Mouse (Mus musculus): ENCODE measurements around the gene Gba. TPM values are rescaled to one million over a fixed set of nuclear protein-coding genes. Genes with fewer than 3 reads are reported as not detected.

Gba gene
- polyA plus RNA-seq, 1 experiment from 2014 or later = 51.3 TPM

DNA sequence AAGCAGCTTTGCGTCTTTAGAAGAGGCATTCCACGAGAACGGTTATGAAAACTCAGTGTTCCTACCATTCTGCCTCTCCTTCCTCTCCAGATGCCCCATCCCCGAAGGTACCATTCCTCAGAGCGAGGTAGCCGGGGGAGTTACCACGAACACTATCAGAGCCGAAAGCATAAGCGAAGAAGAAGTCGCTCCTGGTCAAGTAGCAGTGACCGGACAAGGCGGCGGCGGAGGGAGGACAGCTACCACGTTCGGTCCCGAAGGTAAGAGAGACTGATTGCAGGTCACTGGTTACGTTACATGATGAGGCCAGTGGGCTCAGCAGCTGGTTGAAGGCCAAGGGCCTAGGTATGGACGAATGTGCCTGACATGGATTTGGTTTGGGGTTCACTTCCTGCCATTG is 35.8 kb upstream of the Gba start:
- peaks cover 50% of the 10 kb centered on the region for H3K36me3 ChIP-seq
- no peaks in the 10 kb centered on the region for H3K27me3 ChIP-seq
- H3K27ac ChIP-seq = no peak overlapping the region
- no peak overlapping the region for H3K4me2 ChIP-seq (replicated peaks)
- 94% methylated on average over 19 of the region's 19 CpGs for WGBS
- no peak overlapping the region for H3K4me3 ChIP-seq
- ATAC-seq (ENCODE audit: low FRiP score) = no peak
- H3K9me3 ChIP-seq (replicated peaks) = no peaks in the 10 kb centered on the region
- H3K9ac ChIP-seq = no peak overlapping the region; the same call in 1 of the 2 replicates
- peaks cover 25% of the 10 kb centered on the region for H3K4me1 ChIP-seq

DNA sequence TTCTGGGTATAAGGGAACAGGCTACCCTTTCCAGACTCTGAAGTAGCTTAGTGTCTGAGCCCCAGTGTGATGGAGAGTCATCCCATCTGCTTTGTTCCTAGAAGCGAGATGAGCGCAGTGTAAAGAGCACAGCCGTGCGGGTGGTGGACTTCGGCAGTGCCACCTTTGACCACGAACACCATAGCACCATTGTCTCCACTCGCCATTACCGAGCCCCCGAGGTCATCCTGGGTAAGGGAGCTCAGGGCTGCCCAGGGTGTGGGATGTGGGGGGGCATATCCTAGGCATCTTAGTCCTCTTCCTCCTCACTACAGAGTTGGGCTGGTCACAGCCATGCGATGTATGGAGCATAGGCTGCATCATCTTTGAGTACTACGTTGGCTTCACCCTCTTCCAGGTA is 27.9 kb upstream of the Gba start:
- no peak overlapping the region for H3K27ac ChIP-seq
- no peak for ATAC-seq (ENCODE audit: low FRiP score)
- H3K9me3 ChIP-seq (replicated peaks) = no peaks in the 10 kb centered on the region
- no peak overlapping the region for H3K4me3 ChIP-seq
- no peak overlapping the region for H3K9ac ChIP-seq
- WGBS = 90% methylated on average over 11 of the region's 11 CpGs
- H3K36me3 ChIP-seq = peaks cover 78% of the 10 kb centered on the region
- peaks cover 14% of the 10 kb centered on the region for H3K4me1 ChIP-seq
- H3K27me3 ChIP-seq = no peaks in the 10 kb centered on the region
- no peak overlapping the region for H3K4me2 ChIP-seq (replicated peaks)

DNA sequence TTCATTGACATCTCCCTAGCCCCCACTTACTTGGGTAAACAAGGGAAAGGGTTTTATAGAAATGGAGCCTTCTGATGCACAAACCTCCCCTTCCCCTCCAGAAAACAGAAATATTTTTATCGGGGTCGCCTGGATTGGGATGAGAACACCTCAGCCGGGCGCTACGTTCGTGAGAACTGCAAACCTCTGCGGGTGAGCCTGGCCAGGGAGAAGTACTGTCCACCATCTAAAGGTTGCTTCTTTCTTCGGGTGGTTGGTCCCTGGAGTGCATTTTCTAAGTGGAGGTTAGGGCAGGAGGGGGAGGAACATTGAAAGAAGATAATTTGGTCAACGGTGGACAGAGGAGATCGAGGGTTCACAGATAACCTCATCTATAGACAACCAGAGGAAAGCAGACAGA is 27.2 kb upstream of the Gba start:
- Histone ChIP-seq H3K4me1 (peaks cover 14% of the 10 kb centered on the region), H3K27ac (no peak overlapping the region), H3K4me2 (replicated peaks) (no peak overlapping the region), H3K4me3 (no peak overlapping the region), H3K36me3 (peaks cover 78% of the 10 kb centered on the region), H3K9me3 (replicated peaks) (no peaks in the 10 kb centered on the region), H3K27me3 (no peaks in the 10 kb centered on the region), H3K9ac (no peak overlapping the region)
- 91% methylated on average over 10 of the region's 10 CpGs for WGBS
- ATAC-seq (ENCODE audit: low FRiP score) = no peak

DNA sequence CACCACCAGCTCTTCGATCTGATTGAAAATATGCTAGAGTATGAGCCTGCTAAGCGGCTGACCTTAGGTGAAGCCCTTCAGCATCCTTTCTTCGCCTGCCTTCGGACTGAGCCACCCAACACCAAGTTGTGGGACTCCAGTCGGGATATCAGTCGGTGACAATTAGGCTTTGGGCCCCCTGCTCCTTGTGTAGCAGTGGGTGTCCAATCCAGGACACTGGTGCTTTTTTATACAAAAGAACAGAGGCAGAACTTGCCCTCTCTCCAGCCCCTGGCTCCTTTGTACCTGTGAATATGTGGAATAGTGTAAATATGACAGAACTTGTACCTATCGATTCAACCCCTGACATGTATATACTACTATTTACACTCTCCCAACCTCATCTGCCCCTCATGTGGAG is 26.3 kb upstream of the Gba start:
- no peak for ATAC-seq (ENCODE audit: low FRiP score)
- H3K9me3 ChIP-seq (replicated peaks) = no peaks in the 10 kb centered on the region
- H3K4me2 ChIP-seq (replicated peaks) = no peak overlapping the region
- no peak overlapping the region for H3K27ac ChIP-seq
- peaks cover 79% of the 10 kb centered on the region for H3K36me3 ChIP-seq
- no peak overlapping the region for H3K4me3 ChIP-seq
- no peaks in the 10 kb centered on the region for H3K27me3 ChIP-seq
- H3K9ac ChIP-seq = no peak overlapping the region
- WGBS = 86% methylated on average over 7 of the region's 7 CpGs
- H3K4me1 ChIP-seq = peaks cover 14% of the 10 kb centered on the region

DNA sequence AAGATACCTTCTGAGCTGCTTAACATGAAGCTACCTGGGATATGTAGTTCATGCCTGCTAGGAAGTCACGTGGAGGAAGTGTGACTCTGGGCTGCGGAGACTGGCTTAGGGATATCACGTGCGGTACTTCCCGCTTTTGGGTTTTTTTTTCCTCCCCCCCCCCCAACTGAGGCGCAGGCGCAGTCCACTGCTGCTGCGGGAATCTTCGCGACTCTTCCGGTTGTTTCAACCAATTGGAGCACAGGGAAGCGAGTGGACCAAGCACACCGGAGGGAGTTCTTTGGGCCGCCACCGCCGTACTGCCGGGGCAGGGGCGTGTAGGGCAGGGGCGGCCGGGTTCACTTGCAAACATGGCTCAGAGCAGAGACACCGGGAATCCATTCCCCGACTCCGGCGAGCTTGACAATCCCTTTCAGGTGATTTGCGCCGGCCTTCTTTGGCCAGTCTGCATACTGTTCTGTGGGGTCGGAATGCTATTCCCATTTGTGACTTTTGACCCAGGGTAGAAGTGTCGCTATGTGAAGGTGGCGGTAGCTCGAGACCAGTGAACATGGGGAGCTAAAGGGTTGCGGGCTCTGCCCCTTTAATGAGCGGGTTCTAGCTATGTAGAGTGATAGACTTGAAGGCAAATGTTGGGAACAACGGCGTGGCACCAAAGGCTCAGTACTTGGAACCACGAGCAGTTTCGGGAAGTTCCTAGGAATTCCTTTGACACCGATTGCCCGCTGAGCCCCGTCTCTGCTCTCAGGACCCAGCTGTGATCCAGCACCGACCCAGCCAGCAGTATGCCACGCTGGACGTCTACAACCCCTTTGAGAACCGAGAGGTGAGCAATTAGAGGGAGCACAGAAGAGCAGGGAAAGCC is 25.3 kb upstream of the Gba start, which contains the start of gene Scamp3:
Gene Scamp3 (plus strand): TSS at position 232 of the 865 bp plus-strand sequence.
- ATAC-seq (ENCODE audit: low FRiP score) = peak; percentile 96
- peak within 1 kb of the TSS; percentile 82 for H3K4me2 ChIP-seq (replicated peaks)
- H3K36me3 ChIP-seq = peaks cover 79% of the 10 kb centered on the region
- H3K4me1 ChIP-seq = peaks cover 14% of the 10 kb centered on the region
- H3K9me3 ChIP-seq (replicated peaks) = no peaks in the 10 kb centered on the region
- H3K27ac ChIP-seq = peak within 1 kb of the TSS; percentile 82
- no peaks in the 10 kb centered on the region for H3K27me3 ChIP-seq
- peak within 1 kb of the TSS; percentile 73 for H3K9ac ChIP-seq
- WGBS = under 1% methylated on average over 43 of the region's 43 CpGs
- H3K4me3 ChIP-seq = peak within 1 kb of the TSS; percentile 67

DNA sequence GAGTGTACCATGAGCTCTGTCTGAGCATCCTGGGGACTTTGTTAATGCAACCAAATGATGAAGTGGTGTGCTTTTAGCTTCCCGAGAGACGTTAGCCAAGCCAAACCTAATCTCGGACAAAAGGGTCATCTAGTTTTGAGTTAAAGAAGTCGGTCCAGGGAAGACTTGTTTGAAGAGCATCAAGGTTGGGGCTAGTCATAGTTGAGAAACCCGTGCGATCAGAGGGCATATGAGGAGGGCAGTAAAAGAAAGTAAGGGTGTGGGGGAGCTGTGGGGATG is 24.7 kb upstream of the Gba start:
- Histone ChIP-seq H3K4me1 (peaks cover 14% of the 10 kb centered on the region), H3K9me3 (replicated peaks) (no peaks in the 10 kb centered on the region), H3K36me3 (peaks cover 75% of the 10 kb centered on the region), H3K4me3 (peak overlapping the region; percentile 67), H3K27ac (peak overlapping the region; percentile 82), H3K27me3 (no peaks in the 10 kb centered on the region), H3K9ac (peak overlapping the region; percentile 73), H3K4me2 (replicated peaks) (peak overlapping the region; percentile 82)
- ATAC-seq (ENCODE audit: low FRiP score) = no peak
- 10% methylated on average over 6 of the region's 6 CpGs for WGBS

DNA sequence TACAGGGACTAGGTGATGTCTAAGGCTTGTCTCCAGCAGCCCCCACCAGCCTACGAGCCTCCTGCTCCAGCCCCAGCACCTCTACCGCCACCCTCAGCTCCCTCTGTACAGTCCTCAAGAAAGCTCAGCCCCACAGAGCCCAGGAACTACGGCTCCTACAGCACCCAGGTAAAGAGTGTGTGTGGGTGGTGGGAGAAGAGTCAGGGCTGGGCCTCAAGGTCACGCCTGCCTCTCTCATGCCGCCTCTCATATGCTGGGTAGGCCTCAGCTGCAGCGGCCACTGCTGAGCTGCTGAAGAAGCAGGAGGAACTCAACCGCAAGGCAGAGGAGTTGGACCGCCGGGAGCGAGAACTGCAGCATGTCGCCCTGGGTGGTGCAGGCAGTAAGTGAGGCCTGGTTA is 23.7 kb upstream of the Gba start:
- Histone ChIP-seq H3K27ac (no peak overlapping the region), H3K9ac (0 out of 2 replicates have a peak overlapping the region, but pooled peaks have one; percentile 28), H3K4me2 (replicated peaks) (peak overlapping the region; percentile 82; the same call in 1 of the 2 replicates), H3K27me3 (no peaks in the 10 kb centered on the region), H3K4me1 (peaks cover 22% of the 10 kb centered on the region), H3K4me3 (0 out of 2 replicates have a peak overlapping the region, but pooled peaks have one; percentile 67), H3K36me3 (peaks cover 64% of the 10 kb centered on the region), H3K9me3 (replicated peaks) (no peaks in the 10 kb centered on the region)
- WGBS = 93% methylated on average over 11 of the region's 11 CpGs
- ATAC-seq (ENCODE audit: low FRiP score) = no peak

DNA sequence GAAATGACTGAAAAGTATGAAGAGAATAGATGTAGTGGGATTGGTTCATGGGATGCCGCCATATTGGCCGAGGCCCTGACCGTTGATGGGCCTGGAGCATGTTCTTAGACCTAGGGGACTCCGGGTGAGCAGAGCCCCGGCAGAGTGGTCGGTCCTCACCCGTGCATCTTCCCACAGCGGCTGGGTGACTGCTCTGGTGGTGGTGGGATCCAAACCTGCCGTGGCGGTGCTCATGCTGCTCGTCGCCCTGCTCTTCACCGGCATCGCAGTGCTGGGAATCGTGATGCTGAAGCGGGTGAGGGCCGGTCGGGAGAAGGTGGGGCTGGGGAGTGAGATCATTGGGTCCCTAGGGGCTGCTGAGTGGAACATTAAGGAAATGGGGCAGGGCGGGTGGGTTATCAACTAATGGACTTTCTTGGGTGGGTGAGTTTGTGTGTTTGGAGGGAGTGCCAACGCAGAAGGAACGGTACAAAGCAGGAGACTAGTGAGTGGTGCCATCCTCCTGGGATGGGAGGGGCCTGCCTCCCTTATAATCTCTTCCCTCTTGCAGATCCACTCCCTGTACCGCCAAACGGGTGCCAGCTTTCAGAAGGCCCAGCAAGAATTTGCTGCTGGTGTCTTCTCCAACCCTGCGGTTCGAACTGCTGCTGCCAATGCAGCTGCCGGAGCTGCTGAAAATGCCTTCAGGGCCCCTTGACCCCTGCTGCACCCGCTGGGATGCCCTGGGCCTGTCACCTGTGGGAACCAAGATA is 20.8 kb upstream of the Gba start:
- Histone ChIP-seq H3K27me3 (peaks cover under 1% of the 10 kb centered on the region; the same call in 1 of the 2 replicates), H3K36me3 (peaks cover 39% of the 10 kb centered on the region), H3K4me3 (no peak overlapping the region), H3K9ac (0 out of 2 replicates have a peak overlapping the region, but pooled peaks have one; percentile 23), H3K4me2 (replicated peaks) (no peak overlapping the region), H3K4me1 (peaks cover 42% of the 10 kb centered on the region), H3K9me3 (replicated peaks) (no peaks in the 10 kb centered on the region), H3K27ac (0 out of 2 replicates have a peak overlapping the region, but pooled peaks have one; percentile 23)
- 94% methylated on average over 26 of the region's 27 CpGs for WGBS
- ATAC-seq (ENCODE audit: low FRiP score) = no peak

DNA sequence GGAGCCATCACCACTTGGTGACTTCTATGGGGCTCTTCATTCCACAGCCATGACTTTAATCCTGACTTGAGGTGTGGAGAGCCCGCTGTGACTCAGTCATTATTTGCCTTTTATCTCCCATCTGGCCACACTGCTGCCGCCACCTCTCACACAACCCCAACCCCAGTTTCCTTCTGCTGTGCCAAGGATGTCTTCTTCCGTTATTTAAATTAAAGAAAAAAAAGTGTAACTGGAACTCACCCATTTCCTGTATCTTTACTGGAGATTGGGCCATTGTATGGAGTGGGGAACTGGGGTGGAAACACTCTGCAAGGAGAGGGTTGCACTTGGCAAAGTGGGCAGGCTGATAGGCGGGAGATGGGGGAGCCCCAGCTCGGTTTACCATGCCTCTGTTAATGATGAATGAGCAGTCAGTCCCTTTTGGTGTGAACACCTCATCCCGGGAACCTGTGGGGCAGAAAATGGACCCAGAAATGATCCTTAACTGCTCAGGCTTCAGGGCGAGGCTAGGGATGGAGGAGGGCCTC is 20.1 kb upstream of the Gba start:
- whole genome bisulfite sequencing = 50% methylated on average over 7 of the region's 7 CpGs
- peaks cover 45% of the 10 kb centered on the region for H3K4me1 ChIP-seq

DNA sequence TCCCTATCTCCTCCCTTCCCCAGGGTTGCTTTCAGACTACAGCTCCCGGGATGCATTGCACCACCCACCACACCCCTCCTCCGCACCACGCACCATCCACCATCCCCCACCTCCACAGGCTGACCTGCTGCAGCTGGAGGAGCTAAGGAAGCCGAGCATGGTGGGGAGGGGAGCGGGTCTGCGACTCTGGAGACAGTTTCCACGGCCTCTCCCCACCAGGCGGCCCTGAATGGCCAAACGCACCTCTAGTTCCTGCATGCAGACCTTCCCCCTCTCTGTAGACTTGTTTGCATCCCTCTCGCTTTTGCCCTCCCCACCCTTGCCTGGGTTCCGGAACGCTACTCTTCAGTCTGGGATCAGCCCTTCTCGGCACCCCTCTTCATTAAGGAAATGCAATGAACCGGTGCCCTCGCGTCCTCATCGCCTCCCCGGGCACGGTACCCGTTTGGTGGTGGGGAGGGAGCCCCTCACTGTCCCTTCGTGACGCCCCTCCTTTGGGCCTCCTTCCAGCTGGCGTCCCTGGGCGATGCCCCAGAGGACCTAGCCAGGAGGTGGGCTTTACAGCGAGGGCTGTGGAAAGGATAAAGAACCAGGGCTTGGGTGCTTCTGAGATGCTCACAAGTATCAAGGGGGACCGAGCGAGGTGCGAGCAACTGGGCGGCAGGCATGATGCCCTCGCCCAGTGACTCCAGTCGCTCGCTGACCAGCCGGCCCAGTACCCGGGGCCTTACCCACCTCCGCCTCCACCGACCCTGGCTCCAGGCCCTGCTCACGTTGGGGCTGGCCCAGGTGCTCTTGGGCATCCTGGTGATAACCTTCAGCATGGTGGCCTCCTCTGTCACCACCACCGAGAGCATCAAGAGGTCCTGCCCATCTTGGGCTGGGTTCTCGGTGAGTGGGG is 19.4 kb upstream of the Gba start, which contains the start of gene Fam189b:
Gene Fam189b (plus strand): TSS at position 86 of the 901 bp plus-strand sequence.
- H3K9me3 ChIP-seq (replicated peaks) = no peaks in the 10 kb centered on the region
- WGBS = 5% methylated on average over 39 of the region's 39 CpGs
- peak within 1 kb of the TSS; percentile 95 for H3K4me2 ChIP-seq (replicated peaks)
- ATAC-seq (ENCODE audit: low FRiP score) = peak; percentile 94
- peak within 1 kb of the TSS; percentile 91 for H3K9ac ChIP-seq
- peaks cover 40% of the 10 kb centered on the region for H3K4me1 ChIP-seq
- peak within 1 kb of the TSS; percentile 91 for H3K27ac ChIP-seq
- H3K4me3 ChIP-seq = peak within 1 kb of the TSS; percentile 62
- peaks cover 46% of the 10 kb centered on the region for H3K36me3 ChIP-seq
- peaks cover 3% of the 10 kb centered on the region; the same call in 1 of the 2 replicates for H3K27me3 ChIP-seq

More for the DNA sequence above, 20.1 kb upstream of the Gba start:
- Histone ChIP-seq H3K27ac (peak overlapping the region; percentile 23; the same call in 1 of the 2 replicates), H3K4me3 (peak overlapping the region; percentile 62; the same call in 1 of the 2 replicates), H3K36me3 (peaks cover 41% of the 10 kb centered on the region), H3K4me2 (replicated peaks) (peak overlapping the region; percentile 95), H3K9ac (no peak overlapping the region), H3K9me3 (replicated peaks) (no peaks in the 10 kb centered on the region), H3K27me3 (peaks cover 3% of the 10 kb centered on the region; the same call in 1 of the 2 replicates)
- ATAC-seq (ENCODE audit: low FRiP score) = peak; percentile 39

DNA sequence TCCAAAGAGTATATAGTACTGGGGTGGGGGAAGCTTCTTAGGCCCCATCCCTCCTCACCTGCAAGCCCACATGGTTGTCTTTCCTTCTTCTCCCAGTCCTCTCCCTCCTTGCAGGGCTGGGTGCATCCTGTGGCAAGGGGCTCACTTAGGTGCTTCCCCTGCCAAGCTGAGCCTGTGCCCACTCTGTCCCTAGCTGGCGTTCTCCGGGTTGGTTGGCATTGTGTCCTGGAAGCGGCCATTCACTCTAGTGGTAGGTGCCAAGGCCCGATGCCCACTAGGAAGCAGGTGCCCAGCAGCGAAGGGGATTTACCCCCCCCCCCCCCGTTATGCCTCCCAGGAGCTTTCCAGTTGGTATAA is 18.8 kb upstream of the Gba start:
- Histone ChIP-seq H3K27ac (peak overlapping the region; percentile 91; the same call in 1 of the 2 replicates), H3K36me3 (peaks cover 48% of the 10 kb centered on the region)

More for the DNA sequence above, 18.8 kb upstream of the Gba start:
- Histone ChIP-seq H3K9me3 (replicated peaks) (no peaks in the 10 kb centered on the region), H3K4me2 (replicated peaks) (peak overlapping the region; percentile 95), H3K27me3 (peaks cover 3% of the 10 kb centered on the region; the same call in 1 of the 2 replicates), H3K4me3 (peak overlapping the region; percentile 62), H3K9ac (peak overlapping the region; percentile 91), H3K4me1 (peaks cover 34% of the 10 kb centered on the region)
- 79% methylated on average over 6 of the region's 6 CpGs for WGBS
- ATAC-seq (ENCODE audit: low FRiP score) = no peak

All from hindbrain, embryonic 12.5 days (tissue).